Mouse (Mus musculus): ENCODE results near the gene Adam8. TPM values are rescaled to one million over a fixed set of nuclear protein-coding genes. Genes with fewer than 3 reads are reported as not detected.

Gene Adam8
- polyA plus RNA-seq, 1 experiment from 2014 or later = 1.8 TPM

DNA sequence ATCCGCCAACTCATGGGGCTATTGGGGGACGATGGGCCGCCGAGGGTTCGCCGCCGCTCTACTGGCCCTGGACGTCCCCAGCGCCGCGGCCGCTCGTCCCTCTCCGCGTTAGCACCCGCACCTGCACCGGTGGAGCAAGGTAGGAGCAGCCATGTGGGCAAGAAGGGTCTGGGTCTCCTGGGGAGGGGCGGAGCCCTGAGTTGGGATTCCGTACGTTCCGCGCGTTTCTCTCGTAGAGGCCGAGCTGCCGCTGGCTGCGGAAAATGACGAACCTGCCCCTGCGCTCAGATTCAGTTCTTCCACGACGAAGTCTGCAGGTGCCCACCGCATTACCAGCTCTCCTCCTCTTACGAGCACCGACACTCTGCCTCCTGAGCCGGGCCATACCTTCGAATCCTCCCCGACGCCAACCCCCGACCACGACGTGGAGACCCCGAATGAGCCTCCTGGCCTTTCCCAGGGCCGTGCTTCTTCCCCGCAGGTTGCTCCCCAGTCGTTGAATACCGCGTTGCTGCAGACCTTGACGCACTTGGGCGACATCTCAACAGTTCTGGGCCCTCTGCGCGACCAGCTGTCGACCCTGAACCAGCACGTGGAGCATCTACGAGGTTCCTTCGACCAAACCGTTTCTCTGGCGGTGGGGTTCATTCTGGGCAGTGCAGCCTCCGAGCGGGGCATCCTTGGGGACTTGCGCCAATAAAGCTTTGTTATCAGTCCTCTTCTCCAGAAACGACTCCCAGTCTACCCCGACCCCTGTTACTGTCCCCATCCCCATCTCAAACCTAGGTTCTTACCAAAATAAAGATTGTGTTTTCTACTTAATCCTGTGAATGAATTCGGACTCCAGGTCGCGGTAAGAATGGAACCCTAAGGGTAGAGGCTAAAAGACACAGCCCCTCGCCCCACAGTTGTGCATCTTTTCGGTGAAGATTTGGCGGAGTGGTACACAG lies 47.8 kb downstream of the Adam8 start:
- Histone ChIP-seq H3K9me3 (replicated peaks; ENCODE audit: control insufficient read depth, low read length) (no peaks in the 10 kb centered on the region), H3K4me2 (ENCODE audit: low read depth, low read length) (peak overlapping the region; percentile 27), H3K4me1 (ENCODE audit: control insufficient read depth, low read depth, low read length) (no peaks in the 10 kb centered on the region; the same call in 1 of the 2 replicates), H3K9ac (ENCODE audit: low read depth, low read length) (no peak overlapping the region), H3K36me3 (ENCODE audit: control insufficient read depth, insufficient read depth) (no peaks in the 10 kb centered on the region), H3K27me3 (ENCODE audit: control insufficient read depth, insufficient read depth, low read depth, low read length) (peaks cover 62% of the 10 kb centered on the region), H3K4me3 (ENCODE audit: low read depth, low read length) (peak overlapping the region; percentile 26), H3K27ac (ENCODE audit: low read length) (no peak overlapping the region)
- no peak for ATAC-seq (ENCODE audit: low read depth)
- 3% methylated on average over 68 of the region's 68 CpGs for WGBS (ENCODE audit: insufficient replicate concordance)

DNA sequence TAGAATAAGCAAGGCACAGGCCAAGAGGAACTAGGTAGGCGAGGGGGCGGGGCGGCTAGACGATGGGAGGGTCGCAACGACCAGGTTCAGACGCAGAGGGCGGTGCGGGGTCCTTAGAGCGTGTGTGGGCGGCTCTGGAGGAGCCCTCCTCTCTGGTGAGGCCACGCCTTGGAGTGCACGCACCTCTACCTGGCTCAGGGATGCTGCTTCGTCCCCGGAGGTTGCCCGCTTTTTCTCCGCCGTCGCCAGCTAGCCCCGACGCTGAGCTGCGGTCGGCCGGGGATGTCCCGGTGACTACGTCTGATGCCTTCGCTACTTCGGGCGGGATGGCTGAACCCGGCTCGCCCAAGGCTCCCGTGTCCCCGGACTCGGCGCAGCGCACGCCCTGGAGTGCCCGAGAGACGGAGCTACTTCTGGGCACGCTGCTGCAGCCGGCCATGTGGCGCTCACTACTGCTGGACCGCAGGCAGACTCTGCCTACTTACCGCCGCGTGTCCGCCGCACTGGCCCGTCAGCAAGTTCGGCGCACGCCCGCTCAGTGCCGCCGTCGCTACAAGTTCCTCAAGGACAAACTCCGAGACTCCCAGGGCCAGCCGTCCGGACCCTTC lies 48.6 kb downstream of the Adam8 start, which contains the start of gene Utf1:
Gene Utf1, plus strand, starts transcription at position 116 of the 608 bp plus-strand sequence.
- ATAC-seq (ENCODE audit: low read depth) = no peak
- Histone ChIP-seq H3K27ac (ENCODE audit: low read length) (no peak within 1 kb of the TSS), H3K36me3 (ENCODE audit: control insufficient read depth, insufficient read depth) (no peaks in the 10 kb centered on the region), H3K9me3 (replicated peaks; ENCODE audit: control insufficient read depth, low read length) (no peaks in the 10 kb centered on the region), H3K27me3 (ENCODE audit: control insufficient read depth, insufficient read depth, low read depth, low read length) (peaks cover 60% of the 10 kb centered on the region), H3K4me2 (ENCODE audit: low read depth, low read length) (peak within 1 kb of the TSS; percentile 27), H3K9ac (ENCODE audit: low read depth, low read length) (no peak within 1 kb of the TSS), H3K4me1 (ENCODE audit: control insufficient read depth, low read depth, low read length) (no peaks in the 10 kb centered on the region), H3K4me3 (ENCODE audit: low read depth, low read length) (peak within 1 kb of the TSS; percentile 26)
- WGBS (ENCODE audit: insufficient replicate concordance) = 1% methylated on average over 59 of the region's 59 CpGs

- WGBS (ENCODE audit: insufficient replicate concordance) = 46% methylated on average over 16 of the region's 16 CpGs
- no peak for ATAC-seq (ENCODE audit: low read depth)
- no peaks in the 10 kb centered on the region for H3K36me3 ChIP-seq (ENCODE audit: control insufficient read depth, insufficient read depth)
- no peak overlapping the region for H3K4me3 ChIP-seq (ENCODE audit: low read depth, low read length)
- H3K9me3 ChIP-seq (replicated peaks; ENCODE audit: control insufficient read depth, low read length) = no peaks in the 10 kb centered on the region
- H3K4me1 ChIP-seq (ENCODE audit: control insufficient read depth, low read depth, low read length) = no peaks in the 10 kb centered on the region
- H3K4me2 ChIP-seq (ENCODE audit: low read depth, low read length) = no peak overlapping the region
- H3K27ac ChIP-seq (ENCODE audit: low read length) = no peak overlapping the region
- peaks cover 42% of the 10 kb centered on the region for H3K27me3 ChIP-seq (ENCODE audit: control insufficient read depth, insufficient read depth, low read depth, low read length)
- no peak overlapping the region for H3K9ac ChIP-seq (ENCODE audit: low read depth, low read length)
These were observed 51.7 kb downstream of the Adam8 start for GRCm38 (mm10) chr7:139940476-139941209.

DNA sequence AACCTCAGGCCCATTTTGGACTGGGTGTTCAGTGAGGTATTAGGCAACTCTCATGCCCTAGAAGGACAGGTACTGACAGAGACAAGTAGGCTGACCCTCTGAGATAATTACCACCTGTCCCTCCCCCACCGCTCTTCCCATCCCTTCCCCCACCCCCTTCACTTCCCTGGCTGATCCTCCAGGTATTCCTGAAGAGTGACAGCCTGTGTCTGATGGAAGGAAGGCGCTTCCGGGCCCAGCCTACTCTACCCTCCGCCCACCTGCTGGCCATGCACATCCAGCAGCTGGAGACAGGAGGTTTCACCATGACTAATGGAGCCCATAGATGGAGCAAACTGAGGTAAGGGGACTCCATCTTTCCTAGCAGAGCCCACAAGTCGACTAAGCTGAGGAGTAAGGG lies 54.6 kb downstream of the Adam8 start:
- 60% methylated on average over 5 of the region's 5 CpGs for WGBS (ENCODE audit: insufficient replicate concordance)
- H3K27me3 ChIP-seq (ENCODE audit: control insufficient read depth, insufficient read depth, low read depth, low read length) = peaks cover 13% of the 10 kb centered on the region

GRCm38 (mm10) chr7:139937138-139937537 lies 55.2 kb downstream of the Adam8 start:
- peaks cover 6% of the 10 kb centered on the region for H3K27me3 ChIP-seq (ENCODE audit: control insufficient read depth, insufficient read depth, low read depth, low read length)
- H3K9me3 ChIP-seq (replicated peaks; ENCODE audit: control insufficient read depth, low read length) = no peaks in the 10 kb centered on the region
- H3K9ac ChIP-seq (ENCODE audit: low read depth, low read length) = no peak overlapping the region
- no peak overlapping the region for H3K27ac ChIP-seq (ENCODE audit: low read length)
- no peaks in the 10 kb centered on the region for H3K4me1 ChIP-seq (ENCODE audit: control insufficient read depth, low read depth, low read length)
- no peak overlapping the region for H3K4me2 ChIP-seq (ENCODE audit: low read depth, low read length)
- ATAC-seq (ENCODE audit: low read depth) = no peak
- H3K36me3 ChIP-seq (ENCODE audit: control insufficient read depth, insufficient read depth) = no peaks in the 10 kb centered on the region
- H3K4me3 ChIP-seq (ENCODE audit: low read depth, low read length) = no peak overlapping the region
- 64% methylated on average over 3 of the region's 3 CpGs for WGBS (ENCODE audit: insufficient replicate concordance)

More for the DNA sequence above, 54.6 kb downstream of the Adam8 start:
- Histone ChIP-seq H3K9ac (ENCODE audit: low read depth, low read length) (no peak overlapping the region), H3K4me2 (ENCODE audit: low read depth, low read length) (no peak overlapping the region), H3K4me3 (ENCODE audit: low read depth, low read length) (no peak overlapping the region), H3K9me3 (replicated peaks; ENCODE audit: control insufficient read depth, low read length) (no peaks in the 10 kb centered on the region), H3K27ac (ENCODE audit: low read length) (no peak overlapping the region), H3K4me1 (ENCODE audit: control insufficient read depth, low read depth, low read length) (no peaks in the 10 kb centered on the region), H3K36me3 (ENCODE audit: control insufficient read depth, insufficient read depth) (no peaks in the 10 kb centered on the region)
- ATAC-seq (ENCODE audit: low read depth) = no peak

- Histone ChIP-seq H3K4me2 (ENCODE audit: low read depth, low read length) (no peak overlapping the region), H3K27me3 (ENCODE audit: control insufficient read depth, insufficient read depth, low read depth, low read length) (peaks cover 2% of the 10 kb centered on the region), H3K36me3 (ENCODE audit: control insufficient read depth, insufficient read depth) (no peaks in the 10 kb centered on the region), H3K4me3 (ENCODE audit: low read depth, low read length) (no peak overlapping the region), H3K9me3 (replicated peaks; ENCODE audit: control insufficient read depth, low read length) (no peaks in the 10 kb centered on the region), H3K4me1 (ENCODE audit: control insufficient read depth, low read depth, low read length) (no peaks in the 10 kb centered on the region), H3K27ac (ENCODE audit: low read length) (no peak overlapping the region), H3K9ac (ENCODE audit: low read depth, low read length) (no peak overlapping the region)
- WGBS (ENCODE audit: insufficient replicate concordance) = 59% methylated on average over 10 of the region's 10 CpGs
- no peak for ATAC-seq (ENCODE audit: low read depth)
These were observed 55.7 kb downstream of the Adam8 start for GRCm38 (mm10) chr7:139936705-139937104.

GRCm38 (mm10) chr7:139930732-139931131 lies 61.6 kb downstream of the Adam8 start:
- no peaks in the 10 kb centered on the region for H3K4me1 ChIP-seq (ENCODE audit: control insufficient read depth, low read depth, low read length)
- no peak for ATAC-seq (ENCODE audit: low read depth)
- no peaks in the 10 kb centered on the region for H3K9me3 ChIP-seq (replicated peaks; ENCODE audit: control insufficient read depth, low read length)
- 9% methylated on average over 11 of the region's 11 CpGs for WGBS (ENCODE audit: insufficient replicate concordance)
- H3K27me3 ChIP-seq (ENCODE audit: control insufficient read depth, insufficient read depth, low read depth, low read length) = no peaks in the 10 kb centered on the region
- no peak overlapping the region for H3K4me2 ChIP-seq (ENCODE audit: low read depth, low read length)
- H3K27ac ChIP-seq (ENCODE audit: low read length) = no peak overlapping the region
- H3K4me3 ChIP-seq (ENCODE audit: low read depth, low read length) = no peak overlapping the region
- H3K36me3 ChIP-seq (ENCODE audit: control insufficient read depth, insufficient read depth) = no peaks in the 10 kb centered on the region
- no peak overlapping the region for H3K9ac ChIP-seq (ENCODE audit: low read depth, low read length)

Data from liver, embryonic 16.5 days (tissue).